Mouse (Mus musculus) megakaryocyte, embryonic 14.5 days (primary cell): ENCODE measurements at regions not wholly inside any gene's neighbourhood (a gene's known extent, or its start where the extent isn't known, plus 50 kb on each side); places are given as distances from the start of the nearest gene placed in this dataset.

Source experiments
- FLI1 ChIP-seq: IDR thresholded peaks from 2 replicates; pipeline ENCODE4 v1.6.1; 2012; ENCODE audit warnings: low read length, inconsistent platforms, mixed read lengths
- GATA1 ChIP-seq: IDR thresholded peaks from 3 replicates; pipeline ENCODE4 v1.6.1; 2012; ENCODE audit warnings: mixed read lengths, low read length, inconsistent platforms, borderline replicate concordance

- TF ChIP-seq GATA1 (peak; percentile 58; the same call in 1 of the 3 replicates), FLI1 (no peak)
These were observed 59.2 kb downstream of the Ier5 start for GRCm38 (mm10) chr1:155040086-155040726.
